Mouse (Mus musculus): ENCODE results near the gene Tes. TPM values are rescaled to one million over a fixed set of nuclear protein-coding genes. Genes with fewer than 3 reads are reported as not detected.

The Tes gene
- polyA plus RNA-seq, 2 experiments, result 54.2 to 69.1 TPM

DNA sequence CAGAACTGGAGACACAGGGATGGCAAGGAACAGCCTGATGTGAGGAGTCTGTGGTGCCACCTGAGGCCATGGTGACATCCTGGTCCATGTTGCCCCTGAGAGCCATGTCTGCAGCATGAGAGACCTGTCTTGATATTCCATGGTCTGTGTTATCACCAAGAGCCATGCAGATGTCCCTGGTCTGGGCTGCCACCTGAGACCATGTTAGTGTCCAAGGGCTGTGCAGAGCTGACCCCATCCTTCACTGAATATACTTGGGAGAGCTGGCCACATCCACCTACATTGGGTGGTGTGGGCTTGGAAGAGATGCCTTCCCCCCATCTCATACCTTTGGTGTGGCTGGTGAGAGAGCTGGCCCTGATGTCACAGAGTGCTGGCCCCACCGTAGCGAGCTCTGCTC is 30.9 kb upstream of the Tes start:
- ATAC-seq (ENCODE audit: low FRiP score, low read depth) (no peak), DNase-seq (ENCODE audit: low spot score) (no peak)
- Histone ChIP-seq H3K4me2 (replicated peaks; ENCODE audit: low read depth, low read length, severe bottlenecking) (no peak overlapping the region), H3K9ac (ENCODE audit: low read depth, low read length, severe bottlenecking) (no peak overlapping the region), H3K36me3 (ENCODE audit: control insufficient read depth, insufficient read depth, low read length) (no peaks in the 10 kb centered on the region), H3K27ac (replicated peaks; ENCODE audit: low read depth, low read length) (no peak overlapping the region), H3K4me3 (replicated peaks; ENCODE audit: low read length) (no peak overlapping the region), H3K27me3 (ENCODE audit: control insufficient read depth, insufficient read depth, low read length) (no peaks in the 10 kb centered on the region), H3K4me1 (ENCODE audit: control insufficient read depth, insufficient read depth, low read length) (no peaks in the 10 kb centered on the region), H3K9me3 (ENCODE audit: control insufficient read depth, low read length) (no peaks in the 10 kb centered on the region)
- TF ChIP-seq POLR2A (IDR thresholded peaks at IDR 0.05; ENCODE audit: borderline replicate concordance, extremely low read depth, insufficient read depth, insufficient read length), result no peak
- WGBS, result 96% methylated on average over 2 of the region's 2 CpGs

DNA sequence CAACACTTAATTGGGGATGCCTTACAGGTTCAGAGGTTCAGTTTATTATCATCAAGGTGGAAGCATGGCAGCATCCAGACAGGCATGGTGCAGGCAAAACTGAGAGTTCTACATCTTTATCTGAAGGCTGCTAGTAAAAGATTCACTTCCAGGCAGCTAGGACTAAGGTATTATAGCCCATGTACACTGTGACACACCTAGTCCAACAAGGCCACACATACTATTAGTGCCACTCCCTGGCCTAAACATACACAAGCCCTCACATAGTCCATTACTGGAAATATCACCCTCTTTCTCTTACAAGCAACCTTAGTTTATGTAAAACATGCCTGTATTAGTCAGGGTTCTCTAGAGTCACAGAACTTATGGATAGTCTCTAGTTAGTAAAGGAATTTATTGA is 29.7 kb upstream of the Tes start:
- no peaks in the 10 kb centered on the region for H3K4me1 ChIP-seq (ENCODE audit: control insufficient read depth, insufficient read depth, low read length)
- H3K9me3 ChIP-seq (ENCODE audit: control insufficient read depth, low read length), result no peaks in the 10 kb centered on the region
- H3K27me3 ChIP-seq (ENCODE audit: control insufficient read depth, insufficient read depth, low read length), result no peaks in the 10 kb centered on the region
- H3K4me3 ChIP-seq (replicated peaks; ENCODE audit: low read length), result no peak overlapping the region
- no peak for TF ChIP-seq POLR2A (IDR thresholded peaks at IDR 0.05; ENCODE audit: borderline replicate concordance, extremely low read depth, insufficient read depth, insufficient read length)
- no peak overlapping the region for H3K4me2 ChIP-seq (replicated peaks; ENCODE audit: low read depth, low read length, severe bottlenecking)
- no peak overlapping the region for H3K9ac ChIP-seq (ENCODE audit: low read depth, low read length, severe bottlenecking)
- H3K36me3 ChIP-seq (ENCODE audit: control insufficient read depth, insufficient read depth, low read length), result no peaks in the 10 kb centered on the region
- H3K27ac ChIP-seq (replicated peaks; ENCODE audit: low read depth, low read length), result no peak overlapping the region
- ATAC-seq (ENCODE audit: low FRiP score, low read depth) (no peak), DNase-seq (ENCODE audit: low spot score) (no peak)

- no peak overlapping the region for H3K27ac ChIP-seq (replicated peaks; ENCODE audit: low read depth, low read length)
- H3K27me3 ChIP-seq (ENCODE audit: control insufficient read depth, insufficient read depth, low read length), result no peaks in the 10 kb centered on the region
- no peaks in the 10 kb centered on the region for H3K9me3 ChIP-seq (ENCODE audit: control insufficient read depth, low read length)
- H3K4me3 ChIP-seq (replicated peaks; ENCODE audit: low read length), result no peak overlapping the region
- no peaks in the 10 kb centered on the region for H3K36me3 ChIP-seq (ENCODE audit: control insufficient read depth, insufficient read depth, low read length)
- no peak overlapping the region for H3K4me2 ChIP-seq (replicated peaks; ENCODE audit: low read depth, low read length, severe bottlenecking)
- TF ChIP-seq POLR2A (IDR thresholded peaks at IDR 0.05; ENCODE audit: borderline replicate concordance, extremely low read depth, insufficient read depth, insufficient read length), result no peak
- H3K9ac ChIP-seq (ENCODE audit: low read depth, low read length, severe bottlenecking), result no peak overlapping the region
- DNase-seq (ENCODE audit: low spot score) (no peak), ATAC-seq (ENCODE audit: low FRiP score, low read depth) (no peak)
- 0 out of 2 replicates have a peak, but pooled peaks cover 2% of the 10 kb centered on the region for H3K4me1 ChIP-seq (ENCODE audit: control insufficient read depth, insufficient read depth, low read length)
- WGBS, result 55% methylated on average over 4 of the region's 4 CpGs
These were observed 13.4 kb upstream of the Tes start for GRCm38 (mm10) chr6:17051432-17052025.

DNA sequence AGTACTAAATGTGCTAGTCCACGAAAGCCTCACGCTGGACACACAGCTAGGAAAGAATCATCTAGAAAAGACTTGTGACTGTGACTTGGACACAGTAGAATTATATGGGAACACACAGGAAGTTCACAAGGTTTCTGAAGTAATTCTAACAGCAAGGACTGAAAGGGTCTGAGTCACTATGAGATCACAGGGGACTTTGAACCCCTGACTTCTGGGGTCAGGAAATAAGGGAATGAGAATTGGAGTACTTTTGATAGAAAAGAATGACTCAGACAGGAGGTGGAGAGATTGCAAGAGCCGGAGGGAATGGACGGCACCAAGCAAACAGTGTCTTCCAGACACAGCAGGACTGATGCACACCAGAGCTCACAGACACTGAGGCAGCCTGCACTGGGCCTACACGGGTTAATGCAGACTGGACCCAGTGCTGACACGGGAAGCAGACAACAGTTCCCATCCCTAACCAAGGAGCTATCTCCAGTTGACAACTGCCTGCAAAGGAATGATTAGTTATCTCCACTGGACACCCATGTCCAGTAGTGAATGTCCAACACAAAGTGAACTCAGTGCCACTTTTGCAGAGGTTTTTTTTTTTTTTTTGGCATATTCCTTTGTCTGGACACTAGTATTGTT is 11.8 kb upstream of the Tes start:
- WGBS, result 72% methylated on average over 6 of the region's 6 CpGs
- ATAC-seq (ENCODE audit: low FRiP score, low read depth) (no peak), DNase-seq (ENCODE audit: low spot score) (no peak)
- Histone ChIP-seq H3K4me2 (replicated peaks; ENCODE audit: low read depth, low read length, severe bottlenecking) (no peak overlapping the region), H3K27ac (replicated peaks; ENCODE audit: low read depth, low read length) (no peak overlapping the region), H3K9me3 (ENCODE audit: control insufficient read depth, low read length) (no peaks in the 10 kb centered on the region), H3K4me1 (ENCODE audit: control insufficient read depth, insufficient read depth, low read length) (0 out of 2 replicates have a peak, but pooled peaks cover 2% of the 10 kb centered on the region), H3K36me3 (ENCODE audit: control insufficient read depth, insufficient read depth, low read length) (no peaks in the 10 kb centered on the region), H3K9ac (ENCODE audit: low read depth, low read length, severe bottlenecking) (no peak overlapping the region), H3K27me3 (ENCODE audit: control insufficient read depth, insufficient read depth, low read length) (no peaks in the 10 kb centered on the region), H3K4me3 (replicated peaks; ENCODE audit: low read length) (no peak overlapping the region)
- no peak for TF ChIP-seq POLR2A (IDR thresholded peaks at IDR 0.05; ENCODE audit: borderline replicate concordance, extremely low read depth, insufficient read depth, insufficient read length)

GRCm38 (mm10) chr6:17054781-17055180 is 10.2 kb upstream of the Tes start:
- ATAC-seq (ENCODE audit: low FRiP score, low read depth) (no peak), DNase-seq (ENCODE audit: low spot score) (peak; percentile 20)
- Histone ChIP-seq H3K9me3 (ENCODE audit: control insufficient read depth, low read length) (no peaks in the 10 kb centered on the region), H3K4me3 (replicated peaks; ENCODE audit: low read length) (no peak overlapping the region), H3K36me3 (ENCODE audit: control insufficient read depth, insufficient read depth, low read length) (no peaks in the 10 kb centered on the region), H3K9ac (ENCODE audit: low read depth, low read length, severe bottlenecking) (no peak overlapping the region), H3K4me1 (ENCODE audit: control insufficient read depth, insufficient read depth, low read length) (0 out of 2 replicates have a peak, but pooled peaks cover 2% of the 10 kb centered on the region), H3K27me3 (ENCODE audit: control insufficient read depth, insufficient read depth, low read length) (no peaks in the 10 kb centered on the region), H3K4me2 (replicated peaks; ENCODE audit: low read depth, low read length, severe bottlenecking) (no peak overlapping the region), H3K27ac (replicated peaks; ENCODE audit: low read depth, low read length) (no peak overlapping the region)
- WGBS, result 69% methylated on average over 2 of the region's 2 CpGs
- TF ChIP-seq POLR2A (IDR thresholded peaks at IDR 0.05; ENCODE audit: borderline replicate concordance, extremely low read depth, insufficient read depth, insufficient read length), result no peak

All from limb, embryonic 14.5 days (tissue).